Mouse (Mus musculus): ENCODE measurements around the gene Eppin. TPM values are rescaled to one million over a fixed set of nuclear protein-coding genes. Genes with fewer than 3 reads are reported as not detected.

Eppin gene
- total RNA-seq, 2 experiments from 2014 or later = not detected

DNA sequence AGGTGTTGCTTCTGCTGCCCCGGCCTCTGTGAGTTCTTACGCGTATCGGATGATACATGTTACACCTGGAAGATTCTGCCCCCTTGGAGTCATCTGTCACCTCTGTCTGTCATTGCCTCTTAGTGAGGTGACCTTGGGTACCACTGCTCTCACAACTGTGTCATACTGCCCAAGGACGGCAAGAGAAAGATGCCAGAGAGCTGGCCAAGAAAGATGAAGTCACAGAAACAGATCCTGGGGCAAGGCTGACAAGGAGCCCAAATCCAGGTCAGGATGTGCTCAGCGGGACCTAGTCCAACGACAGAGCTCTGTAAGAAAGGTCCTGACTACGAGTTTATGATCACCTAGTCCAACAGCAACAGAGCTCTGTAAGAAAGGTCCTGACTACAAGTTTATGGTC lies 33.3 kb downstream of the Eppin start:
- no peak for DNase-seq (ENCODE audit: low spot score in 2 of 2)

DNA sequence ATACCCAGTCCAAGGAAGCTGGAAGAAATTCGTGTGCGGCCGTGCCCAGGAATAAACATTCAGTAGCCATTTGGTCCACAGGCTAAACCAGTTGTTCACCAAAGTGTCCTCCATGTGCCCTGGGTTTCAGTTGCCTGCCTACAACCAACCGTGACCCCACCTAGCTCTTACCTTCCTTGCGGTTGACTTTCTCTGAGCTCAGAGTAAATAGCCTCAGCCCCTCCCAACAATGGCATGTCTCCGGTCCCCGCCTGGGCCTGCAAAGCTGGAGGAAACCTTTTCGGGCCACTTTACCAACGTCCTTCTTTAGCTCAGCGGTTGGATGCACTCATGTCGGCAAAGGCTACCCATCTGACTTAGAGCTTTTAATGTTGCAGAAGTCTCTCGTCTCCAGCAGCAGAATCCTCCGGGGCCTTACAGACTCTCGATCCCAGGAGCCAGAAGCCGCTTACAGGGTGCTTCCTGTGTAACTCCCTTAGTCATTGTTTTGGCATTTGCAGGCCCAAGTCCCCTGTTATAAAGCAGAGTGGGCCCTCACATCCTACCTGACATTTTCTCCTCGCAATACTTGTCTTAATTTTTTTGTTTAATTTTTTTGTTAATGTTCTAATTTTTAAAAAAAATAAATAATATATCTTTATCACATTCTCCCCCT lies 34.3 kb downstream of the Eppin start:
- DNase-seq (ENCODE audit: low spot score in 2 of 2) = no peak

DNA sequence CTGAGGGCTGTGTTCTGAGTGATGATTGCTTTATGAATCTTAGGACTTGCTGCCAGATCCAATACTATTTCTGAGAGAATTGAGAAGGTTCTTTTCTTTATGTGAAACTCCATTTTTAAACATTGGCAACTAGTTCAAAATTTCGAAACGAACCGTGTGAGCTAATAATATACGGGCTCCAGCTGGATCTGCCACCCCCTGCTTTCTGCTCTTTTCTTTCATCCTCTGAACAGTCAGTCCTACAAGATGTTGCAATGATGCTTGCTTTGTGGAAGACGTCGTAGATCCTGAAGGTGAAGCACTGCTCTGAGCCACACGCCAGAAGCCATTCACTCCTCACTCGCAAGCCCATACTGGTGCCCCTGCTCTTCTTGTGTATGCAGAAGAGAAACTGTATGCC lies 35.0 kb downstream of the Eppin start:
- peak; percentile 55 to 77 for DNase-seq (ENCODE audit: low spot score in 2 of 2)

DNA sequence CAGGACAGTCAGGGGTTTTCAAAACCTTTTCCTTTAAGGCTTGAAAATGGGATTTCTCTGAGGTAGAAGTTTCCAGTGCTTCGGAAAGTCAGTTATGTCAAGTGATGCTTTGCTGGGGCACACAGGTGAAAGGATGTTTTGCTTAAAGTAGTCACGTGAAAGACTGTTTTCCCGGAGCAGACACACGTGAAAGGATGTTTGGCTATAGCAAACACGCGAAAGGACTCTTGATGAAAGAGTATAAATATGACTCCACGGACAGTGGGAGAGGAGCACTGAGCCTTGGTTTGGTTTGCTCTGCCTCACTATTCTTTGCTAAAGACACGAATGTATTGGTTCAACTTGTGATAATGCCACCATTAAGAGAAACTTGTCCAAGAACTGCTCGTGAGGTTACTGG lies 41.9 kb downstream of the Eppin start:
- no peak for DNase-seq (ENCODE audit: low spot score in 2 of 2)

DNA sequence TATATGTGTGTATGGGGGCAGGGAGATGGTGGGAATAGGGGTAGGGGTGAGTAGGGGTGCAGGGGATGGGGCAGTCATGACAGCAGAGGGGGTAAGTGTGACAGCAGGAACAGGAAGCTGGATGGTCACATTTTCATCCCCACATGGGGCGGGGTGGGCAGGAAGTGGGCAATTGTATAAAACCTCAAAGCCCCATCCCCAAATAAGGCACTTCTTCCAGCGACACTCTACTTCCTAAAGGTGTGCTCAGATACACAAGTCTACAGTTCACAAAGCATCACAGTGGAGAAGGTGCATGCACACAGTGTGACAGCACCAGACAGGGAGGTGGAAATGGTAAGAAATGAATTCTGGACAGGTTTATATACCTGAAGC lies 42.5 kb downstream of the Eppin start:
- no peak for DNase-seq (ENCODE audit: low spot score in 2 of 2)

DNA sequence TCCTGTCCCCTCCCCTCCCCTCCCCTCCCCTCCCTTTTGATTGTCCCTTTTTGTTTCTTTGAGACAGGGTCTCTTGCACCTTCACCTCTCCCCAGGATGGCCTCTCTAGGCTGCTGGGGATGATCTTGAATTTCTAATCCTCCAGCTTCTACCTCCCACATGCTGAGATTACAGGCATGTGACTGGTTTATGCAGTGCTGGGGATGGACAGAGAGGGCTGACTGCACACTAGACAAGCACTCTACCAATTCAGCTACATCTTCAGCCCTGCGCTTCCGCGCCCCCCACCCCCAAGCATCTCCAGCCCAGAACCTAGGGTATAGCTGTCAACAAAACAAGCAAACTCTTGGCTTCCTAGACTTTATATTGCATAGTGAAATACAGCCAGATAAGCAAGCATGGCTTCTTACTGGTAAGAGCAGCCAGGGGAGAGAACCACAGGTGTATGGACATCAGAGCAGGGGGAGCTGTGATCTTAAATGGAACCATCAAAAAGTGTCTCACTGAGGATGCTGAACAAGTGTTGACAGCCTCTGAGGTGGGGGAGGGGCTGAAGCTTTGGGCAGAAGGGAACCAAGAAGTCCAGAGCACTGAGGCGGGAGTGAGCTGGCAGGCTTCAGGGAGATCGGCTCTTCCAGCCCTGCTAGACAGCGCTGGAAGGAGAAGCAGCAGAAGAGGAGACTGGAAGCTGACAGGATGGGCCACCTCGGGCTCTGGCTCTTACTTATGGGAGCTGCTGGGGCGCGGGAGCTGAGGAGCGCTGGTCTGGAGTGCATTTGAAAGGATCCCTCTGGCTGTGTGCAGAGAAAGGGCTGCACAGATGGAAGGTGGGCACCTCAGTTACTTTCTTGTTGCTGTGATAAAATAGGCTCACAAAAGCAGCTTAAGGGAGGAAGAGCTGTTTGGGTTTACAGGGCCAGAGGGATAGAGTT lies 43.2 kb downstream of the Eppin start:
- DNase-seq (ENCODE audit: low spot score in 2 of 2) = peak; percentile 36 to 55

DNA sequence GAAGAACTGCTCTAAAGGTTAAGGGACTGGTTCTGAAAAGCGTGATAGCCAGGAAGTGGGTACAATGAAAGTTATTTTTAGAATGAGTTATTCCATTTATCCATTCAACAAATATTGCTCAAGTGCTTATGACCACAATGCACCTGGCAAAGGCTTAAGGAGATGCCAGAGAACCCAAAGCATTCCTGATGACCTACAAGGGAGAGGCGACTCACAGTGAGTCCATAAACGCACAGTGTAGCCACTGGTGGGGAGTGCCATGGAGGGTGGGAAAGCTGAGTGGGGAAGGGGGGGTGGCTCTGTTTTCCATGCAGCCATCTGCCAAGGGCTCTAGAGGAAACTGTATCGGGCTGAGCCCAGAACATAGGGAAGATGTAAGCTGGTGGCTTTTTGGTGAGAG lies 44.1 kb downstream of the Eppin start:
- DNase-seq (ENCODE audit: low spot score in 2 of 2) = no peak

DNA sequence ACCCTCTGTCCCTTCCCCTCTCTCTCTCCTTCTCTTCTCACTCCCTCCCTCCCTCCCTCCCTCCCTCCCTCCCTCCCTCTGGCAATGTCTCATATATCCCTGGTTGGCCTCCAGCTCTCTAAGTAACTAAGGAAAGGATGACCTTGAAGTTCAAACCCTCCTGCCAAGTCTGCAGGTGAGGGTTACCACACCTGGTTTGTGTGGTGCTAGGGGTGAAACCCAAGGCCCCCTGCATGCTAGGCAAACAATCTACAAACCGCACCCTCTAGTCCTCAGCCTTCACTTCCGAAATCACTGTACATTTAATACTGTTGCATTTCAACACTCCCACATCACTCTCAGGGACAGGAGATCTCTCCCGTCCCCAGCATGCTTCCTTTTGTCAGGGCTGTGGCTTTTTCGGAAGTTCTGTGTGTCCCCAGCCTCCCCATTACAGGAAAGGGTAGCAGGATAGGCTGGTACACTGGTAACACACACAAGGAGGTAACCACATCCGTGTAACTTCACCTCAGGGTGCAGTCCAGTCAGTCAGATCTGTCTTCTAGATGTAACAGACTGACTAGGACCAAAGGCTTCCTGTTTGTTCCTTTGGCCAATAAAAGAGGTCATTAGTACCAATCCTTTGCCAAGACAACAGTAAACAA lies 48.8 kb downstream of the Eppin start:
- DNase-seq (ENCODE audit: low spot score in 2 of 2) = no peak

DNA sequence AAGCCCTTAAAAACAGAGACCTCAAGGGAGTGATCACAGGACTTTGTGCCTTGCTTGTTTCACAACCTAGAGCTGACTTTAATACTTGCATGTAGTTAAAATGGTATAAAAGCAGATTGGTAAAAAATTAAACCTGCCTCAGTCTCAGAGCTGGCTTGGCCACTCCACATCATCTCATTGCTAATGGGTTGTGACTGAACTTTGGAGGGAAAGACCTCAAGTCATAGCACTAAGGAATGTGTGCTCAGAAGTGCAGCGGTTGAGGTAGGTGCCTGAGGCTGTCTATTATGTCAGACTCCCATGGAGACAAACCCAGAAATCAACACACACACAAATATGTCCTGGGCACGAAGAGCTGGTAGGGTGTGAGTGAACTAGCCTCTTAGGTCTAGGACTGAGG lies 49.6 kb downstream of the Eppin start:
- no peak for DNase-seq (ENCODE audit: low spot score in 2 of 2)

DNA sequence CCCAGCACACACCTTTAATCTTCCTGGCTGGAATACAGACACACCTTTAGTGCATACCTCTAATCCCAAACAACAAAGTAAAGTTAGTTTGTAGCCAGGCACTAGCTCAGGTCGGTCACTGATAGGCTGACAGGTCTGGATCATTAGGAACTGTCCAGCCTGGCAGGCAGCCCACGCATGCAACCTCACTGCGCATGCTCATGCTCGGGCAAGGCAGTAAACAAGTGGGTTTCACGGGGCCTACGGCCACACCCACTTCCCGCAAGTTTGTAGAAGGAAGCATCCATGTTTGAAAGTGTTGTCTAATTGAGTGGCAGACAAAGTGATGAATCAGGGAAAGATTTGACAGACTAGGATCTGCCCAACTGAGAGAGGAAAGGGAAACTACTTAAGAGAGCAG lies 50.8 kb downstream of the Eppin start:
- DNase-seq (ENCODE audit: low spot score in 2 of 2) = no peak

DNA sequence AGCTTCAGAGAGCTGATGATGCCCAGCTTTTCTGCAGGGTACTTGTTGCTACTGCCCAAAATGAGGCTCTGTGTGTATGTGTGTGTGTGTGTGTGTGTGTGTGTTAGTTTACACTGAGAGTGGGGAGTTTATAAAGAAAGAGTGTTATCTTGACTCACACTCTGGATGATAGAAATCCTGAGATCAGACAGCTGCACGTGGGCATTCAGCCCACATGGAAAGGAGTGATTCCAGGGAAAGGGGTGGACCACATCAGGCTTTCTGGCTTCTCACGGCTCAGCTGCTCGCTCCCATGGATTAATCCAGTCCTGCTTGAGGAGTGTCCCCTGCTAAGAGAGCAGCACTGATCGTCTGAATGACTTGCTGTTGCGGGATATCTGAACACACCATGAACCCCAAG lies 51.3 kb downstream of the Eppin start:
- DNase-seq (ENCODE audit: low spot score in 2 of 2) = peak; percentile 39 to 61

DNA sequence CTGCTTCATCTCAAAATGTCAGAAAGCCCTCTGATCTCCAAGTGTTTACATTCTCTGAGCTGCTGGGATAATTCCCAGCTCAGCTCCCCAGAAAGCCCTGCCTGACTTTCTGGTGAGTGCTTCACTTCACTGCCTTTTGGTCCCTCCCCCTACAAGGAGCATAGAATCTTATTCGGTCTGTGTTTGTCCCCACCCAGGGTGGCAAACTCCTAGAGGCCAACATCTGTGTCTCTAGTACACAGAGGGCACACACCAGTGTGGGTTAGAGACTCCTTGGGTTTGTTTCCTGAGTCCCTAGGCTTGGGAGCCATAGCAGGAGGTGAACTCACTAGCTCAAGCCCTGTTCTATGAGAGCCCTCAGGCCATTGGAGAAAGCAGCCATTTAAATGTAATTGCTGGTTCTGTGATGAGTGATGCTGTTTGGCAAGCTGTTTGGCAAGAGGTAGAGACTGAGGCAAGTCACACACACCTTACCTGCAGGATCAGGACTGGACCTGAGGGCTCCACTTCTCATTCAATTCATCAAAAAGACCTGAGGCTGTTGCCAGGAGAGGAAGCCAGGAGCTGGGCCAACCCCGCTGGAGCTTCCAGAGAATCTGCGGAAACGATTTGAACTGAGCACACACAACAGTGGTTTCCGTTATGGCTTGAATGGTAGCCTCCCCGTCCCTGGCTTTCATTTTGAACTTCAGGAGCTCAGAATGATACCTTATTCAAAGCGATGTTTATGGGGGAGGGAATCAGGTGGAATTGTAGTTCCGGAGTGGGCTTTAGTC lies 52.6 kb downstream of the Eppin start:
- no peak for DNase-seq (ENCODE audit: low spot score in 2 of 2)

Other genes starting within 250 kb of the Eppin start
- gene Slpi, start 204.5 kb downstream of the Eppin start, total RNA-seq (2021) = under 1 TPM; 0.61 to 0.77 TPM
- gene Rbpjl, start 190.5 kb downstream of the Eppin start, total RNA-seq (2021) = under 1 TPM; 0.38 to 0.42 TPM
- gene Matn4, start 188.4 kb downstream of the Eppin start, total RNA-seq (2021) = 10 to 100 TPM; 11.0 to 11.2 TPM
- 100 to 1,000 TPM; 122 to 140 TPM for gene Sdc4, start 149.7 kb downstream of the Eppin start, total RNA-seq (2021)
- 10 to 100 TPM; 37.9 to 39.9 TPM for gene Sys1, start 136.6 kb downstream of the Eppin start, total RNA-seq (2021)
- gene Gm20458, start 132.6 kb downstream of the Eppin start, total RNA-seq (2021) = 1 to 10 TPM; 5.4 to 9.9 TPM
- not detected for gene Trp53tg5, start 119.9 kb downstream of the Eppin start, total RNA-seq (2021)
- 100 to 1,000 TPM; 118 to 138 TPM for gene Dbndd2, start 107.5 kb downstream of the Eppin start, total RNA-seq (2021)
- gene Pigt, start 96.1 kb downstream of the Eppin start, total RNA-seq (2021) = 10 to 100 TPM; 80.8 to 86.1 TPM
- under 1 TPM; 0.67 to 0.96 TPM for gene Wfdc2, start 31.2 kb downstream of the Eppin start, total RNA-seq (2021)
- not detected for gene Spint3, start 20.1 kb downstream of the Eppin start, total RNA-seq (2021)
- gene Wfdc6a, start 8.1 kb downstream of the Eppin start, total RNA-seq (2021) = not detected
- gene Wfdc6b, start 19.9 kb upstream of the Eppin start, total RNA-seq (2021) = not detected
- not detected for gene Wfdc8, start 20.0 kb upstream of the Eppin start, total RNA-seq (2021)
- not detected for gene Wfdc16, start 45.2 kb upstream of the Eppin start, total RNA-seq (2021)
- not detected for gene Wfdc10, start 62.5 kb upstream of the Eppin start, total RNA-seq (2021)
- not detected for gene Wfdc9, start 63.0 kb upstream of the Eppin start, total RNA-seq (2021)
- not detected for gene Wfdc11, start 80.5 kb upstream of the Eppin start, total RNA-seq (2021)
- gene Wfdc13, start 91.5 kb upstream of the Eppin start, total RNA-seq (2021) = not detected
- not detected for gene Spint4, start 104.9 kb upstream of the Eppin start, total RNA-seq (2021)
- not detected for gene Spint5, start 121.7 kb upstream of the Eppin start, total RNA-seq (2021)
- 1 to 10 TPM; 1.4 to 1.7 TPM for gene Wfdc3, start 152.3 kb upstream of the Eppin start, total RNA-seq (2021)
- 10 to 100 TPM; 33.8 to 36.0 TPM for gene Dnttip1, start 152.4 kb upstream of the Eppin start, total RNA-seq (2021)
- under 1 TPM in 1 of 2 experiments, not detected in 1; 0.38 TPM for gene Ube2c, start 176.3 kb upstream of the Eppin start, total RNA-seq (2021)
- not detected for gene Tnnc2, start 186.4 kb upstream of the Eppin start, total RNA-seq (2021)
- gene Snx21, start 192.2 kb upstream of the Eppin start, total RNA-seq (2021) = 10 to 100 TPM; 39.7 to 41.8 TPM
- gene Acot8, start 211.3 kb upstream of the Eppin start, total RNA-seq (2021) = 10 to 100 TPM; 25.6 to 27.0 TPM
- gene Zswim3, start 211.5 kb upstream of the Eppin start, total RNA-seq (2021) = 1 to 10 TPM; 9.1 to 9.3 TPM
- gene Zswim1, start 229.1 kb upstream of the Eppin start, total RNA-seq (2021) = 10 to 100 TPM; 22.7 to 26.3 TPM
- under 1 TPM in 1 of 2 experiments, not detected in 1; 0.43 TPM for gene Spata25, start 234.9 kb upstream of the Eppin start, total RNA-seq (2021)
- gene Ctsa, start 239.3 kb upstream of the Eppin start, total RNA-seq (2021) = 100 to 1,000 TPM; 103 TPM
- gene Neurl2, start 239.9 kb upstream of the Eppin start, total RNA-seq (2021) = 1 to 10 TPM; 2.5 to 3.0 TPM

Measured in layer of hippocampus, adult 18-20 months (tissue).